Mouse (Mus musculus): ENCODE results near the gene H2afx.
A peak's percentile ranks its signal among the peaks of the same experiment; 100 is the strongest.
"Not testable (repeated sequence)": the region's sequence is repeated elsewhere in the genome, so short reads cannot be mapped to it uniquely, and the experiment has no call there.

Gene H2afx

DNA sequence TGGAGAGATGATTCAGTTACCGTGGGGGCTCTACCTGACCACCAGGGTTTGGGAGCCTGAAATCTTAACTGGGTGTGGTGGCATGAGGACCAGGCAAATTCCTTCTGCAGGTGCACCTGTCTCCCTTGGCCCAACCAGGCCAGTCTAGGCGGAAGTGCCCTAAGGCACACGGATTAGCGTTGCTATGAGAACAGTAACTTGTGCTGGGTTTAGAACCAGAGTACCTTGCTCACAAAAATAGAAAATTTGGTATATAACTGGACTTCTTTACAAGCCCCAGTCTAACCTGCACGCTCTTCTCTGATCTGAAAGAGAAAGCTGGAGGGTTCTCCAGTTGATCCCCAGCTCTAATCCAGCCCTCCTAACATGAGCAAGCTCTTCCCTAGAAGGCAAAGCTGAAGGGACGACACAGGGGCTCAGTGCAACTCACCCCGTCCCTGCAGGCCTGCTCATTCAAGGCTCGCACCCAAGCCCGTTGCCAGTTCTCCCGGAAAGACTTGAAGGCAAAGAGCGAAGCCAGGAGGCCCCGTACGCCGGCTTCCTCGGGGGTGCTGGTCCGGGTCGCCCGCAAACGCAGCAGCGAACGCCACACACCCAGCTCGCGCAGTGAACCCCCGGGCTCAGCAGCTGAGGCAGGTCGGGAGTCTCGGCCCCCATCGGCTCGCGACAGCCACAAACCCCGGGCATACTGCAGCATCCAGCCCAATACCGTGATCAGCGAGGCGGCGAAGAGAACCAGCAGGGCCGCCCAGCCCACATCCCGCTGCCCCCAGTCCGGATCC, 15.2 kb upstream of the H2afx start:
- peak in 1 of 2 experiments; percentile 37 for DNase-seq

DNA sequence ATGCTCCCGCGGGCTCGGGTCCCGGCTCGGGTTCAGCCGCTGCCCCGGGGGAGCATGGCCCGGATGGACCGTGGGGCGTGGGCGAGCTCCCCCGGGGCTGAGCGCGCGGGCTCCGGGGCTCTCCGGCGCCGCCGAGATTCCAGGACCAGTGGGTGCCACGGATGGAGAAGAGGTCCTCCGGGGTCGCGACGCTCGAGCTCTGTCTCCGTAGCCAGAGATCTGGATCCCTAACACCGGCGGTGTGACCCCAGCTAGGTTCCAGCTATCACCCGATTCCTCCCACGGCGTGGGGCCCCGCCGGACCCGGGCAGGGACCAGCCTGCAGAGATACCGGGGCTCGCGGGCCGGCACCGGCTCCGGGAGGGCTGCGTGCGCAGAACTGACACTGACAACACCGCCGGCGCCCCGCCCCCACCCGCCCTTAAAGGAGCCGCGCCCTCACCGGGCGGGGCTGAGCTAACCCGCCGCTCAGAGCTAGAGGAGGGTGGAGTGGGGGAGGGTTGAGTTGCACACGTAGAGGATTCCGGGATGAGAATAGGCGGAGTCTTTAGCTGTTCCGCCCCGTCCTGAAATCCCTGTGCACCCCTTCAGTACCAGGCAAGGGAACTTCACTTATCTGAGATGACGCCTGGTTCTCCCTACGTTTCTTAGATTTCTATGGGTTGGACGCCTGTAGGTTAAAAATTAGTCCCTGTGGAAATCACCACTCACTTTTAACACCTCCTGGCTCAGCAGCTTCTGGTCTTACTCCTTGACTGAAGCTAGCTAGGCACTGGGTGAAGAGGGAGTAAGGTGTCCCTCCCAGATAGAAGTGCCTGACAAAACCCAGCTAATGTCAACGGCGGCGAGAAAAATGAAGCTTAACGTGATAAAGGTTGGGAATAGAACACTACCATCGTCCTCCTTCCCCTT, 14.4 kb upstream of the H2afx start, which contains the start of gene C2cd2l:
TSS of gene C2cd2l (minus strand) at position 399 of the 912 bp plus-strand sequence.
- DNase-seq, result peak; percentile 74 to 80

DNA sequence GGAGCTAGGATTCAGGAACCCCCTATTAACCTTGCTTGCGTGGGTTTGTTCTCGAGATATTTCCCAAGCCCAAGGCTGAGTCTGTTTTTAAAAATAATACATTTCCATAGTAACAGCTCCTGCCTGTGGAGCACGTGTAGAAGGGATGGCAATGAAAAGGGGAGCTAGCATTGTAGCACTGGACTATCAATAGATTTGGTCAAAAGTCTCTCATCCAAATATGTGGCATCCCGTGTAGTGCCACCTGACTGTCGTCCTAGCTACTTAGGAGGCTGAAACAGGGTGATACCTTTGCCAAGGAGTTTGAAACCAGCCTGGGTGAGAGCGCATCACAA, 13.7 kb upstream of the H2afx start:
- DNase-seq, result no peak

DNA sequence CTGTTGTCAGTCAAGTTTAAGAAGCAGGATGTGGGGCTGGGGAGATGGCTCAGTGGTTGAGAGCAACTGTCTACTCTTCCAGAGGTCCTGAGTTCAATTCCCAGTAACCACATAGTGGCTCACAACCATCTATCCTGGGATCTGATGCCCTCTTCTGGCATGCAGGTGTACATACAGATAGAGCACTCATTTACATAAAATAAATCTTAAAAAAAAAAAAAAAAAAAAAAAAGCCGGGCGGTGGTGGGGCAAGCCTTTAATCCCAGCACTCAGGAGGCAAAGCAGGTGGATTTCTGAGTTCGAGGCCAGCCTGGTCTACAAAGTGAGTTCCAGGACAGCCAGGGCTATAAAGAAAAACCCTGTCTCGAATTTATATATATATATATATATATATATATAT, 10.8 kb upstream of the H2afx start:
- not testable (repeated sequence) for DNase-seq

DNA sequence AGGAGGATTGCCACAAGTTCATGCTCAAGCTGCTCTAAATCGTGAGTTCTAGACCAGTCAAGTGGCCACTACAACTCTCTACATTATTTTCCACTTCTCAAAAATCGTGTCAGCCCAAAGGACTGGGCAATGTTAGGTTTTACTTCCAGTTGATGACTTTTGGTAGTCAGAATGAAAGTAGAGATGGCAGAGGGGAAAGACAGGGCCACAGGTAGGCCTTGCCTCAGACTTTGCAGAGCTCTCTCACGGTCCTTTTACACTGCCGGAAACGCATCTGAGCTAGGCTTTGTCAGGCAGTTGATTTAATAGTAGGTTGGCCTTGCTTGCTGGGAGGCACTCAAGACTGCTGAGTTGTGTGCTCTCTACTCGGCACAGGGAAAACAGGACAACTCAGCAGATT, 10.3 kb upstream of the H2afx start:
- DNase-seq, result no peak

DNA sequence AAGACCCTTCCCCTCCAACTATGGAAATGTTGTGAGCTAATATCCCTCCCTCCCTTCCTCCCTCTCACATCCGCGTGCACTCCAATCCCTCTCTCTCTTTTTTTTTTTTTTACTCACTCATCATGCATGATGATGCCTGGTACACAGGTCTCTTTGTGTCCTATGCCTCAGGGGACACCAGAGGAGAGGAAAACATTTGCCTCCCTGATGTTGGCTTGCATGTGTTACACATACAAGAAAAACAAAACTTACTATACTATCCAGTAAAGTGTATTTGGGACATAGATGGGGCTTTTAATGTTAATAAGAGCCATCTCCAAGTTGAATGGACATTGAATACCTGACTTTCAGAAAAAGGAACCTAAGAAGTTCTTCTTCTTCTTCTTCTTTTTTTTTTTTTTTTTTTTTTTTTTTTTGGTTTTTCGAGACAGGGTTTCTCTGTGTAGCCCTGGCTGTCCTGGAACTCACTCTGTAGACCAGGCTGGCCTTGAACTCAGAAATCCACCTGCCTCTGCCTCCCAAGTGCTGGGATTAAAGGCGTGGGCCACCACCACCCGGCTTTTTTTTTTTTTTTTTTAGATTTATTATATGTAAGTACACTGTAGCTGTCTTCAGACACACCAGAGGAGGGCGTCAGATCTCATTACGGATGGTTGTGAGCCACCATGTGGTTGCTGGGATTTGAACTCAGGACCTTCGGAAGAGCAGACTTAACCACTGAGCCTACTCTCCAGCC, 9.3 kb upstream of the H2afx start:
- DNase-seq, result not testable (repeated sequence)

DNA sequence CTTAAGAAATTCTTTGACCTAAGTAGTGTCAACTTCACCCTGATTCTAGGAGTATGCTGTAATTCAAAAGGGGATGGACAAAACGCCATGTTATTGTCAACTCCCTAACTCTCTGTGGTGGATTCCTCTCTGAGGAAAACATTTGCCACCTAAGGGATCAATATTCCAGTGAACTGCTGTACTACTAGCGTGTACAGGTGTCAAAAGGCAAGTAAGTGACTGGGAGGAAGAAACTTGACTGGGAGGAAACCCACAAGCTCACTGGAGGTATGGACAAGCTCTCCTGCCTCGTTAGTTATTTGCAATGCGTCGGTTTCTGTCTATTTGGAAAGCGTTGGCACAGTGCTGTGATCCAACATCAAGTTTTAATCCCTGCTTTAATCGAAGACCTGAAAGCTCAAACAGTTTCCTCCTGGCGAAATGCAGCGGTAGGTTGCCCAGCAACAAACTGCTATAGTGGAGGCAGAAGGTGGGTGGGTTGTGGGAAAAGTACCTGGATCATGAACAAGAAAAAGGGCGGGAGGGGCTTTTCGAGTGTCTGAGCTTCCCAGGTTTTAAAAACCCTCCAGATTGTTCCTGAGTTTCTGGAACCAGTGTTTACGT, 8.6 kb upstream of the H2afx start, which contains the start of gene Dpagt1:
TSS of gene Dpagt1 (plus strand) at position 252 of the 603 bp plus-strand sequence.
- no peak for DNase-seq

DNA sequence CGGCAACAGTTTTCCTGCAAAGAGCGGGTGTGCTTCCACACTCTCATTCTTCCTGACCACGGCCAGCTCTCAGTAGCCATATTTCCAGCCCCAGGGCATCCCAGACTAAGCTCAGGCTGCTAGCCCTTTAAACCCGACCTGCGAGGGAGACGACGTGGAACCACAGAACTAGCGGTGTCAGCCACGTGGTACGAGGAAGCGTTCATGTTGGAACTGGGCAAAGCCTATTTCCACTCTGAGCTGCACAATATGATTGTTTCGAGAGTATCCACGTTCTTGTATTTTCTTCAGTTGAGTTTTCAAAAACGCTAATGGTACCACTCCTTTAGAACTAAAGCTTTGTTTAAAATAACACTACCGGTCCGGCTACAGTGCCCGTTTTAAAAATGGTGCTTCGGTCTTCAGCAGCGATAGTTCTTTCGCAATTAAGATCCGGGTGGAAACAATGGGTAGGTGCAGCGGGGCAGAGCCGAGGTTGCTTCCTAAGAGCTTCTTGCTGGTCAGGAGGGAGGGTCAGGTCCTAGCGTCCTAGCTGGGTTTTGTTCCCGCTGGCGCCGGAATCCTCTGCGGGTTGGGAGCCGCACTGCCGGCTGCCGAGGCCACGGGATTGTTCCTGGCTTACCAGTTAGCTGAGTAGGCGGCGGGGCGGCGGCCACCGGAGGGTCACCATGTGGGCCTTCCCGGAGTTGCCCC, 8.0 kb upstream of the H2afx start:
- peak; percentile 77 to 78 for DNase-seq

DNA sequence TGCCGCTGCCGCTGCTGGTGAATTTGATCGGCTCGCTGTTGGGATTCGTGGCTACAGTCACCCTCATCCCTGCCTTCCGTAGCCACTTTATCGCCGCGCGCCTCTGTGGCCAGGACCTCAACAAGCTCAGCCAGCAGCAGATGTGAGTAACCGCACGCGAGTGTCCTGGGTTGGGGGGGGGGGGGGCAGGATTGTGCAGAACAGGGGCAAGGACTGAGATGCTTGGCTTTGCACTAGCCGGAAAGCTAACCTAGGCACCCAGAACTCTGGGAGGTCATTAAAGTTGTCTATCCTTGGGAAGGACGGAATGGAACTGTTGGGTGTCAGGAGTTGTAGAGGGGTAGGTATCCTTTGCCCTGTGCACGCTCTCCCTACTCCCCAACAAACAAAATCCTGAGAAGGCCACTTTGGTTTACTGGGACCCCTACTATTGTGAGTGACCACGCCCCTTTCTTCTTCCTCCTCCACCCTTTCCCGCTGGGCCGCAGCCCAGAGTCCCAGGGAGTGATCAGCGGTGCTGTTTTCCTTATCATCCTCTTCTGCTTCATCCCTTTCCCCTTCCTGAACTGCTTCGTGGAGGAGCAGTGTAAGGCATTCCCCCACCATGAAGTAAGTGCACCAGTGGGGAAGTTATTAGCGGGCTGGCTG, 7.3 kb upstream of the H2afx start:
- DNase-seq, result no peak

DNA sequence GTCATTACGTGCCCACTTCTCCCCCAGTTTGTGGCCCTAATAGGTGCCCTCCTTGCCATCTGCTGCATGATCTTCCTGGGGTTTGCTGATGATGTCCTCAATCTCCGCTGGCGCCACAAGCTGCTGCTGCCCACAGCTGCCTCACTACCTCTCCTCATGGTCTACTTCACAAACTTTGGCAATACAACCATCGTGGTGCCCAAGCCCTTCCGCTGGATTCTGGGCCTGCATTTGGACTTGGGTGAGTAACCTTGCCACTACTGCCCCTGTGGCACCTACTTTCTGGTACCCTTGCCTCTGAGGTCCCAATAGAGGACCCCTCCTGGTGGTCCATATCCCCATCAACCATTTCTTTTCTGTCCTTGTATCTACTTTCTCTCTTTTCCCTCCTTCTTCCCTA, 6.6 kb upstream of the H2afx start:
- DNase-seq, result no peak

DNA sequence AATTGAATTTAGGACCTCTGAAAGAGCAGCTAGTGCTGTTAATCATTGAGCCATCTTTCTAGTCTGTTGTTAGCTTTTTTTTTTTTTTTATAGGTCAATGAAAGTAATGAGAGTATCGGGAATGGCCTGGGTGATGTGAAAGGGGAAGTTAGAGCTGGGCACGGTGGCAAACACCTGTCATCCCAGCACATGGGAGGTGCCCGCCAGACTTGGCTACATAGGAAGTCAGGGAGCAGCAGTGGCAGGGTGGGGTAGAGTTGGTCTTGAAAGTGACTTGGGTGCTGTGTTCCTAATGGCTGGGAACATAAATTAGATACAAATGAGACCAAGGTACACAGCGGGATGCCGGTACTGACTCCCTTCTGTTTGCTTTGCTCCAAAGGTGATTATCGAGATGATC, 3.8 kb upstream of the H2afx start:
- no peak for DNase-seq

DNA sequence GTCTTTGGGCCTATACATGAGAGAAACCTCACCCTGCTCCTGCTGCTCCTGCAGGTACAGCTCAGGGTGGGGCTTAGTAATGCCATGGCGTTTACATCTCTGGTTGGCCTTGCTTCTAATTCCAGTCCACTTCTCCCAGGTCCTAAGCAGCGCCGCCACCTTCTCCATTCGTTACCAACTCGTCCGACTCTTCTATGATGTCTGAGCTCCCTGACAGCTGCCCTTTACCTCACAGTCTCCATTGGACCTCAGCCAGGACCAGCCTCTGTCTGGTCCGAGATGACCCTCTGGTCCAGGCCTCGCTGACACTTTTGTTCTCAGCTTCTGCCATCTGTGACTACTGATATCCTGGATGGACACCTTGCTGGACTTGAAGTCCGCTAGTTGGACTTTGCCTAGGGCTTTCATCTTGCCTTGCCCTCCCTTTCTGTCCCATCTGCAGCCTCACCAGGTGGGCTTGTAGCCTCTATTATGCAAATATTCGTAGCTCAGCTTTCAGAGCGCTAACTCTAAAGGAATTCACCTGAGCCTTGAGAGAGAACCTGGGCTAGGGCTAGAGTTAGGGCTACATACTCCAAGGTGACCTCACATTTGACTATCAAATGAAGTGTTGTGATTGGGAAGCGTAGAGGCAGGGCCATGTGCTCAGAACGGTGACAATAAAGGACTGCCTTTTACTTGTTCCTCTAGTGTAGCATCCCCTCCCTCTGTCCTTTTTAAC, 1.4 kb upstream of the H2afx start:
- no peak for DNase-seq

DNA sequence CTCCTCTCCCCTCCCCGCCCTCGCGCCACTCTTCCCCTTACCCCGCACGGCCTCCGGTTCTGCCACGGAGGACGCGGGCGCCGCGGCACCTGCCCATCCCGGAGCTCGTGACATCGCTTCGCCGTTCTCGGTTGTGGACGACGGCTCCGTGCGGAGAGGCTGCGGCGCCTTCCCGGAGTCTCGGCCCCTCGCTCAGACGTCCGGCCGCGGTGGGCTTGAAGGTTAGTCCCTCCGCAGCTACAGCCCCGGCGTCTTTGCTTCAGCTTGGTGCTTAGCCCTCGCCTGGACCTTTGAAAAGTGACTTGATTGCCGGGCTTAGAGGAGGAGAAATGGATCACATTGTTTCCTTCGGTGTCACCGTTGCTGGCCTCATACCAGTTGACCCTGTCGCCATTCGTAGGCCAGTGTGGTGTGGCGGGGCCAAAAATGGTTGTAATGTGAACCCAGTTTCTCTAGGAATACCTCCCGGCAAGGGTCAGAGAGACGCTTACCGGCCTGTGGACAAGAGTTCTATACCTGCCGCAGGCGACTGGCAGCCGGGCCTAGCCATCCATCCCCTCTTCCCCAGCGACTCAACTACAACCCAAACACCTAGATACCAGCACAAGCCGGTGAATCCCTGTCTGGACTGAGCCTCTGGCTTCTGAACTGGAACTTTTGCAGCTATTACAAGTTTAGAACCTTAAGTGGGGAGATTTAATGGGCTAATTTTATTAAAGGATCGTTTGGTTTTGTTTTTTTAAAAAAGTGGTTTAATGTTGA, 1.0 kb downstream of the H2afx start:
- DNase-seq, result peak; percentile 12 to 20

DNA sequence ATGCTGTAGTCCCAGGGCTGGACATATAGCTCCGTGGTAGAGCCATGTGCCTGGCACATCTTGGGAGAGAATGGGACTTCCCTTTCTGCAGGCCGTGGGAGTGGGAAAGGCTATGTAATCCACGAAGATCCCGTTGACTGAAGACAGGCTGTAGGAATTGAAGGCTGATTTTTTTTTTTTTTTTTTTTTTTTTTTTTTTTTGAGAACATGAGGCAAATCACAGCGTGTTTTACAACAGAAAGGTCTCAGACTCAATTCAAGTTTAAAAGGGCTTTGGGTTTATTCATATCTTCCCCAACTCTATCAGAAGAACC, 1.6 kb downstream of the H2afx start:
- DNase-seq, result no peak

DNA sequence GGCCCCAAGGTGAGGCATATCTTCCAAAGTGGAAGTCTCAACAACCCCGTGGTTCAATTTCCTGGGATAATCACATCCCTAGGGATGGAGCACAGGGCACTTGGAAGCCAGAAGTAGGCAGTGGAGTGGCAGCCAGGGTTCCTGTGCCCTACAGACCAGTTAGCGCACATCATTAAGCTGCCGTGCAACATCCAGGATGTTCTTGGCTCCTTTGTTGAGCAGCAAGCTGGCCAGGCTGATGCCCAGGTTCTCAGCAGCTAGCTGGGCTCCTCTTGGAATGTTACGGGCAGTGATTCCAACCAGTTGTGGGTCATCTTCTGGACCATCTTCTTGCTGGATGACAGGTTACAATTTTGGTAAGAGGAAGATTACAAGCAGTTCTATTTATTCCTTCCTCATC, 2.0 kb downstream of the H2afx start:
- DNase-seq, result not testable (repeated sequence)

DNA sequence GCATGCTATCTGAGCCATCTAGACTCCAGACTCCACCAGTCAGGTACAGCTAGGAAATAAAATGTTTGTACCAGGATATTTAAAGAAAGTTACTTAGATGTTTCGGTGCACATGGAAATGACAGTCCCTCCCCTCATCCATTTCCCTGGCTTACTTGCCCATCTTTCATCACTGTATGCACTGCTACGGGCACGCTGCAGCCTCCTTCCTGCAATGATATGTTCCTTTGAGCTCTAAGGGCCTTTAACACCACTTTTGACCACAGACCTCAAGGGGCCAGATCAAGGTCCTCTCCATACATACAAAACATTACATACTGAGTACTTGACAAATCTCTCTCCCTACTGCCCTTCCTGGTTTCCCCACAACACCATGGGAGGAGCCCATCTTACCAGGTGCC, 2.5 kb downstream of the H2afx start:
- DNase-seq, result no peak

DNA sequence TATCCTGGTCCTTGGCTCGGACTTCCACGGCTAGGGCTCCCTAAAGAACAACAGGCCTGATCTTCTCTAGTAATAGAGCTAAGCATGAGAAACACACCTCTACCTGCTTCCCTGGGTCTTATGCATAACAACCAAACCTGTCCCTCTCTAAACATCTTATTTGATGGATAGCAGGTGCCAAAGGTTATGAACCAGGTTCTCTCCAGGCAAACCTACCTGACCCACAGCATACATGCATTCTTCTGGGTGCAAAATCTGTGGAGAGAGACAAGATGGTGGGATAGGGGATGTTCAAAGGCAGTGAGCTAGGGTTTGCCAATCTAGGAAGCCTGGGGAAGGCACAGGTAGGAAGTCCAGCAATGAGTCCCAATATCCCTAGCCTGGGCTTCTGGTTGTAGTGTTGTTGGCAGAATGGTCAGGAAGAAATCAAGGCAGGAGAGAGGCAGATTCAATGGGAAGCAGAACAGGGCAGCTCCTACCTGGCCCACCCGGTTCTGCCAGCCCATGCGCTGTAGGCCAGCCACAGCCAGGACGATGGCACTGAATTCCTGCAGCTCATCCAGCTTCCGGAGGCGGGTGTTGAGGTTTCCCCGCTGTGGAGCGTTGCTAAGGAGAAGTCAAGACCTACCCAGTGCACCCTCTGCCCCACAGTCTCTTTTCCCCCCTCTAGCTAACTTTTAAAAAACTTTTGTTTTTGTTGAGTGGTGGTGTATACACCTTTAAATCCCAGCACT, 3.1 kb downstream of the H2afx start:
- no peak for DNase-seq

DNA sequence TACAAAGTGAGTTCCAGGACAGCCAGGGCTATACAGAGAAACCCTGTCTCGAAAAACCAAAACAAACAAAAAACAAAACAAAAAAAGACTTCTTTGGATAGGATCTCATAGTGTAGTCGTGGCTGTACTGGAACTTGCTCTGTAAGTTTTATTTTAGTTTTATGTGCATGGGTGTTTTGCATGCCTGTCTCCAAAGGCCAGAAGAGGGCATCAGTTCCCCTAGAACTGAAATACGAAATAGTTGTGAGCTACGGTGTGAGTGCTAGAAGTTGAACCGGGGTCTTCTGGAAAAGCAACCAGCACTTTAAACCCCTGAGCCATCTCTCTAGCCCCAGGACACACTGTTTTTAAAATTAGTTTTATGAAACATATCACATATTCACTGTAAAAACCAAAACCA, 4.1 kb downstream of the H2afx start:
- DNase-seq, result no peak

DNA sequence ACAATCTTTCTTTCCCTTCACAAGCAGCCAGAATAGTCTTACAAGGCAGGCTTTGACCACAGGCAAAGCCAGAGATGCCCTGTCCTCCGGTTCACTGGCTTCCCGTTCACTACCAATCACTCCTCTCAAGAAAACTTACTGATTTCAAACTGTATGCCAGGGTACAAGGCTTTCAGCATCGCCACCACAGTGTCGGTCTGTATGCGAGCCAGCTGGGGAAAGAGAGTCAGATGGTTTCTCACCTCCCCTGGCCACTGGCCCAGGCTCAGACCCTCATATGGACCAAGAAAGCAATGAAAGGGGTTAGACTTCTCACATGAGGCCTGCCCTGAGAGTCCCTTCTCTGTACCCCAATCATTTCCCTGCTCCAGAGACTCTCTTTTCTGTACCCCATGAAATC, 7.0 kb downstream of the H2afx start:
- no peak for DNase-seq

DNA sequence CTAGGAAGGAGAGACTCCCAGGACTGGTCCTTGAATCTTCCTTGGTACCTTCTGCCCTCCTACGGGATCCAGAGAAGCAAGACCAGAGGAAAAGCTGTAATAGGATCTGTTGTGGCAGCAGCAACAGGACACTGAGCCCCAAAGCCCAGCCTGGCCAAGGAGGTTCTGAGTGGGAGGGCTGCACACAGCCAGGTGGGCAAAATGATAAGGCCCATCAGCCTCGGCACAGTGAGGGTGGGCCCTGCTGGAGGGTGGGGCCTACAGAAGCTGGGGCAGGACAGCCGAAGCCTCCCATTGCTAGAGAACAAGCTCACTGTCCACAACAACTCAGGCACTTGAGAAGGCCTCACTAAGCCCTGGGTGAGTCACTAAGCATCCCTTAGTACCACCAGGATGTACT, 7.7 kb downstream of the H2afx start:
- DNase-seq, result no peak
